Mouse (Mus musculus): ENCODE measurements at regions not wholly inside any gene's neighbourhood (a gene's known extent, or its start where the extent isn't known, plus 50 kb on each side); places are given as distances from the start of the nearest gene placed in this dataset.

GRCm38 (mm10) chr17:68999913-69000312 is 75.6 kb upstream of the Epb41l3 start:
- no peaks in the 10 kb centered on the region for H3K27me3 ChIP-seq (ENCODE audit: insufficient read depth, poor library complexity, severe bottlenecking)
- H3K4me3 ChIP-seq, result no peak overlapping the region
- no peak for DNase-seq (ENCODE audit: low spot score)
- H3K9me3 ChIP-seq, result no peaks in the 10 kb centered on the region
- no peaks in the 10 kb centered on the region for H3K4me1 ChIP-seq (replicated peaks)
- no peak overlapping the region for H3K27ac ChIP-seq
- H3K36me3 ChIP-seq, result no peaks in the 10 kb centered on the region
- WGBS, result 89% methylated on average over 3 of the region's 3 CpGs

GRCm38 (mm10) chr17:69004051-69004450 is 71.4 kb upstream of the Epb41l3 start:
- 0 out of 2 replicates have a peak, but pooled peaks cover 3% of the 10 kb centered on the region for H3K4me1 ChIP-seq (replicated peaks)
- H3K27ac ChIP-seq, result no peak overlapping the region
- no peak for DNase-seq (ENCODE audit: low spot score)
- no peak overlapping the region for H3K4me3 ChIP-seq
- no peaks in the 10 kb centered on the region for H3K27me3 ChIP-seq (ENCODE audit: insufficient read depth, poor library complexity, severe bottlenecking)
- H3K9me3 ChIP-seq, result no peaks in the 10 kb centered on the region
- 77% methylated on average over 7 of the region's 7 CpGs for WGBS
- no peaks in the 10 kb centered on the region for H3K36me3 ChIP-seq

GRCm38 (mm10) chr17:69006272-69006671 is 69.2 kb upstream of the Epb41l3 start:
- 34% methylated on average over 9 of the region's 9 CpGs for WGBS
- Histone ChIP-seq H3K36me3 (no peaks in the 10 kb centered on the region), H3K27me3 (ENCODE audit: insufficient read depth, poor library complexity, severe bottlenecking) (no peaks in the 10 kb centered on the region), H3K27ac (0 out of 2 replicates have a peak overlapping the region, but pooled peaks have one; percentile 8), H3K4me1 (replicated peaks) (0 out of 2 replicates have a peak, but pooled peaks cover 3% of the 10 kb centered on the region), H3K9me3 (no peaks in the 10 kb centered on the region), H3K4me3 (no peak overlapping the region)
- peak; percentile 13 for DNase-seq (ENCODE audit: low spot score)
